Mouse (Mus musculus): Measurements from ENCODE around the gene Hist1h2bb. TPM values are rescaled to one million over a fixed set of nuclear protein-coding genes. Genes with fewer than 3 reads are reported as not detected.

The Hist1h2bb gene
- total RNA-seq, 2 experiments from 2014 or later, result 20.1 to 33.5 TPM

GRCm38 (mm10) chr13:23725213-23725612, 21.3 kb upstream of the Hist1h2bb start:
- no peak for DNase-seq (ENCODE audit: extremely low spot score in 1 of 2, low spot score in 1 of 2)

GRCm38 (mm10) chr13:23728472-23729191, 17.9 kb upstream of the Hist1h2bb start:
- no peak for DNase-seq (ENCODE audit: extremely low spot score in 1 of 2, low spot score in 1 of 2)

DNA sequence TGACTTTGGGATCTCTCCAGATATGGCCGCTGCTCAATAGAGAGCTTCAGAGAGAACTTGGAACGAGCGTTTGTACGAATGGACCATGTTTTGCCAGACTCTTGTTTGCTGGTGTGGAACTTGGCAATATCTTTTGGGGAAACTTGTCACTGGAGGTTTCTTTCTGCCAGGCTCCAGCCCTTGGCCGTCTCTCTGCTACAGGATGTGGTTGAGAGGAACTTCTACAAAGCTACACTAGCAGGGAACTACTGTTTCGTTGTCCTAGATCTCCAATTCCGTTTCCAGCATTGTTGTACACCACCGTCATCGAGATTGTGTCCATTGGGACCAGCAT, 17.4 kb upstream of the Hist1h2bb start:
- no peak for DNase-seq (ENCODE audit: extremely low spot score in 1 of 2, low spot score in 1 of 2)

GRCm38 (mm10) chr13:23729706-23730105, 16.8 kb upstream of the Hist1h2bb start:
- DNase-seq (ENCODE audit: extremely low spot score in 1 of 2, low spot score in 1 of 2), result no peak

DNA sequence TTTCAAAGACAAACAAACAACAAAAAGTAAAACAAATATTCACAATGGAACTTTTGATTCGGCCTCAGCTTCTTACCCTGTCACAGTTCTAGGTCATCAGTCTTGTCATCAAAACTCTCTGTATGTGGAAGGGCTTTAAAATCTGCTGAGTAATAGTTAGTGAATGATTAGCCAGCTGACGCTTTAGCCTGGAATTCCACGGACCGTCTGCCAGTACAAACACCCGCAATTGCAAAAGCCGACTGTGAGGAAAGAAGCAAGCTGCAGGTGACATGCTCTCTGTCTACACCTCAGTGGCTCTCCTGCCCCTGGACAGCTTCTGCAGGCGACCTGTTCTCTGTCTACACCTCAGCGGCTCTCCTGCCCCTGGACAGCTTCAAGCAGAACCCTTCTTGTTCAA, 16.1 kb upstream of the Hist1h2bb start:
- DNase-seq (ENCODE audit: extremely low spot score in 1 of 2, low spot score in 1 of 2), result no peak

- no peak for DNase-seq (ENCODE audit: extremely low spot score in 1 of 2, low spot score in 1 of 2)
Observed at GRCm38 (mm10) chr13:23732156-23732804, 14.3 kb upstream of the Hist1h2bb start.

DNA sequence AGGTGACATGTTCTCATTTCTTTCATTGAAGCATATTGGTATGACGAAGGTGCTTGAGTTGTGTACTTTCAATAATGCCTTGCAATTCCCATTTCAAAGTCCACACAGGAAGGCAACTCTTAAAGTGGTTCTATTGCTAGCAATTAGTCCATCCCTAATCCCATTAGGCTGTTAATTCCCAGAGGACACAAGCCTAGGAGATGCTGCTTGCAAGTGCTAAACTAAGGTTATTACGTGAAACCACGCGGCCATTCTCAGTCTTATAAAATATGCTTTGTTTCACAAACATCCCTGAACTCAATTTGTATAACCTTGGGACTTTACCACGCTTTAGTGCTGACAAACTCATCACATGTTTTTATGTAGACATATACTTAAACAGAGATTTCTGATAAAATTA, 9.4 kb upstream of the Hist1h2bb start:
- no peak for DNase-seq (ENCODE audit: extremely low spot score in 1 of 2, low spot score in 1 of 2)

GRCm38 (mm10) chr13:23738041-23738440, 8.5 kb upstream of the Hist1h2bb start:
- DNase-seq (ENCODE audit: extremely low spot score in 1 of 2, low spot score in 1 of 2), result no peak

DNA sequence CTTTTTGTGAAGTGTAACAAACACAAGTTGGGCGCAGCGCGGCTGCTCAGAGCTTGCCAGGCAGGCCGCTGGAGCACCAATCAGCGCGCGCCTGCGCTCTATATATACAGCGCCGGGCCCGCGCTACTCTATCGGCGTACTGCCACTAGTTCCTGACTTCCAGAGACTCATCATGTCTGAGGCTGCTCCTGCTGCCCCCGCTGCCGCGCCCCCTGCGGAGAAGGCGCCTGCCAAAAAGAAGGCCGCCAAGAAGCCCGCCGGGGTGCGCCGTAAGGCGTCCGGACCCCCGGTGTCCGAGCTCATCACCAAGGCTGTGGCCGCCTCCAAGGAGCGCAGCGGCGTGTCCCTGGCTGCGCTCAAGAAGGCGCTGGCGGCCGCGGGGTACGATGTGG, 7.9 kb upstream of the Hist1h2bb start, which contains the start of gene Hist1h1c:
TSS of gene Hist1h1c (plus strand) at position 132 of the 392 bp plus-strand sequence.
- peak; percentile 75 to 86 for DNase-seq (ENCODE audit: extremely low spot score in 1 of 2, low spot score in 1 of 2)

GRCm38 (mm10) chr13:23739069-23739921, 7.2 kb upstream of the Hist1h2bb start:
- peak; percentile 69 to 80 for DNase-seq (ENCODE audit: extremely low spot score in 1 of 2, low spot score in 1 of 2)

- DNase-seq (ENCODE audit: extremely low spot score in 1 of 2, low spot score in 1 of 2), result no peak
Observed at GRCm38 (mm10) chr13:23739922-23740252, 6.6 kb upstream of the Hist1h2bb start.

DNA sequence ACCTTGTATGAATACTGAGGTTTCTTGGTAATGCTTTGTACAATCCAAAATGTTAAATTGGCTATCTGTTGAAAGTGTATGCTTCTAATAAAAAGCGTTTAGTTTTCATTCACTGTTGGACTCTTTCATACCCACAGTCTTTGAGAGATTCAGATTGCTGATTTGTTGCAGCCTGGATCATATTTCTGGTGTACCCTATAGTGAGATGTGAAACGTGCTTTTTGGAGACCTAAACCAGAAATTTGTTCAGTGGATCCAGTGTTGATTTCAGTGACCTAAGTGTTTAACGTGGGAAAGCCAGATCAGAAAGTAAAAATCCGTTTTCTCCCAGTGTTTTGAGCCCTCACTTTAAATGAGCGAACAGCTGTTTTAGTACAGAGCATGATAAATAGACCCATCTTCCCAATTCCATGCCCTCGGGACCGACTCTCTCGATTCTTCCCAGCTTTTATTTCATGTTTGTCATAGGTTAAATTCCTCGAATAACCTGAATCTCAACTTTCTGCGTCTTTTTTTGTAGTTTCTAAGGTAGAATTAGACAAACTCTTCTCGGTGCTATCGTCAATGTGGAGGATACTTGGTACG, 6.2 kb upstream of the Hist1h2bb start:
- no peak for DNase-seq (ENCODE audit: extremely low spot score in 1 of 2, low spot score in 1 of 2)

DNA sequence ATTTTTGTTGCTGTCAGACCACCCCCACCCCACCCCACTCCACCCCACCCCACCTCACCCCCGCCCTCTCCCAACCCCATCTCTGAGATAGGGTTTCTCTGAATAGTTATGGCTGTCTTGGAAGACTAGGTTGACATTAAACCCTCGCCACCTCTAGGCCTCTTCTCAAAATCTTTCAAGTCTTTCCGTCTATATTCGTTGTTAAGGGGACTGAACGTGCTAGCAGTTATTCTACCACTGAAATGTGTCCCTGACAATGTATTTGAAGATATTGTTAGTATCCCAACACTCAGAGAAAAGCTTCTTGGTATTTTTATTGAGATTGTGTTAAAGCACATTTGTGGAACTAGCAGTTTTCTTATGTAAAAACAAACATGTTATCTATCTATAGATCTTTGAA, 5.6 kb upstream of the Hist1h2bb start:
- no peak for DNase-seq (ENCODE audit: extremely low spot score in 1 of 2, low spot score in 1 of 2)

- DNase-seq (ENCODE audit: extremely low spot score in 1 of 2, low spot score in 1 of 2), result no peak
Observed at GRCm38 (mm10) chr13:23742007-23742406, 4.5 kb upstream of the Hist1h2bb start.

DNA sequence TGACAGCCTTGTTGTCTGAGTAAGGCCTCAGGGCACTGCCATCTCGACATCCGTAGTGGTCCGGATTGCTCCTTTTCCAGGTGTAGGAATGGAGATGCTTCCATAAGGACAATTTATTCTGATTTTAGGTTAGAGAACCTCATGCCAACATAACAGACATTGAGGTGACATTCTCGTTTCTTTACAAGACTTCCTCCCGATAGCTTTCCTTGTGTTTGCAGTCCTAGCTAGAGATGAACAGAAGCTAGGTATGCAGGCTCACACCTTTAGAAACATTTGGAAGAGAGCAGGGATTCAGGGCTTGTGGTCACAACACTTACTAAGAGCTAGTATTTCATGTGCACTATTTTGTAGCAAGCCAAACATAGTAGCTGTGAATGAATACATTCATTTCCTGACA, 3.3 kb upstream of the Hist1h2bb start:
- no peak for DNase-seq (ENCODE audit: extremely low spot score in 1 of 2, low spot score in 1 of 2)

DNA sequence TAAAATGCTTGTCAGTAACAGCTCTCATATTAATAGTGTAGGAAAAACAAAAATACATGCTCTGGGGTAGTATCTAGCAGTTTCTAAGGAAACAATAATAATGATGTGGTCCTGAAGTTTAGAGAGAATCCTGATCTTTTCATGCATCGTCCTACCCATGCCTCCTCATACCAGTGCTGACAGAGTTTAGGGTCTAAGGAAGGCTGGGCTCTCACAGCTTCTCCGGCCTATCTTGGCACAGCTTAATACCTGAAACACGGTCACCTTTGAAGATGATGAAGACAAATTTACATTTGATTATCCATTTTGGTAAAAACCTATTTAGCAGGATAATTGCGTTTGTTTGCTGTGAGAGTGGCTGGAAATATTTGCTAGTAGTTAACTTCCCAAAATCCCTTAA, 2.6 kb upstream of the Hist1h2bb start:
- no peak for DNase-seq (ENCODE audit: extremely low spot score in 1 of 2, low spot score in 1 of 2)

GRCm38 (mm10) chr13:23744421-23745380, 1.8 kb upstream of the Hist1h2bb start:
- no peak for DNase-seq (ENCODE audit: extremely low spot score in 1 of 2, low spot score in 1 of 2)

GRCm38 (mm10) chr13:23745381-23746161, 963 bp upstream of the Hist1h2bb start, which contains the start of gene Hist1h3c:
Gene Hist1h3c (minus strand): TSS chr13:23745602.
- DNase-seq (ENCODE audit: extremely low spot score in 1 of 2, low spot score in 1 of 2), result peak in 1 of 2 experiments; percentile 91

Data from layer of hippocampus, postnatal 25 days (tissue).